Mouse (Mus musculus): Measurements from ENCODE around the gene Ldlrap1. TPM values are rescaled to one million over a fixed set of nuclear protein-coding genes. Genes with fewer than 3 reads are reported as not detected.

Gene Ldlrap1
- total and polyA plus RNA-seq, 2 experiments from 2014 or later, result 1.7 to 2.3 TPM

GRCm38 (mm10) chr4:134741949-134742348 is 25.9 kb downstream of the Ldlrap1 start:
- Histone ChIP-seq H3K9me3 (ENCODE audit: low read length) (no peaks in the 10 kb centered on the region), H3K4me3 (ENCODE audit: low read depth, low read length) (no peak overlapping the region), H3K27ac (ENCODE audit: low read depth, low read length) (no peak overlapping the region), H3K4me2 (ENCODE audit: low read depth) (no peak overlapping the region), H3K9ac (no peak overlapping the region), H3K4me1 (ENCODE audit: insufficient read depth) (no peaks in the 10 kb centered on the region), H3K36me3 (ENCODE audit: insufficient read depth) (no peaks in the 10 kb centered on the region), H3K27me3 (ENCODE audit: insufficient read depth, low read length) (no peaks in the 10 kb centered on the region; the same call in 1 of the 2 replicates)
- ATAC-seq (no peak), DNase-seq (no peak)
- 85% methylated on average over 8 of the region's 8 CpGs for WGBS
- no peak for TF ChIP-seq CTCF (IDR thresholded peaks at IDR 0.05; ENCODE audit: low read depth)

DNA sequence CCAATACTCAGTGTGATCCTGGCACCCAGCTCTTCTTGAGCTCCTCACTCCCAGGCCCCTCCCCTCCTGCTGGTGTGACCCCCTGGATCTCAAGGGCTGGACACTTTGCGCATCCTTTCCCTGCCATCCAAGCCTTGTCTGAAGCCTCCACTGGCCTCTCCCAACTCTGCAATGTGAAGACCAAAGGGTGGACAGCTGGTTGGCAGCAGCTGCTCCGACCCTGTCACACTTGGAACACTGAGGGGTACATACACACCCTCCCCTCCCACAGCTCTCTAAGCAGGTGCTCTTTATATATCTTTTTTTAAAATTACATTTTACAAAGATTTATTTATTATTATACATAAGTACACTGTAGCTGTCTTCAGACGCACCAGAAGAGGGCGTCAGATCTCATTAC is 27.6 kb downstream of the Ldlrap1 start:
- ATAC-seq, result no peak
- Histone ChIP-seq H3K36me3 (ENCODE audit: insufficient read depth) (no peaks in the 10 kb centered on the region), H3K9me3 (ENCODE audit: low read length) (no peaks in the 10 kb centered on the region), H3K4me2 (ENCODE audit: low read depth) (no peak overlapping the region), H3K4me1 (ENCODE audit: insufficient read depth) (no peaks in the 10 kb centered on the region), H3K4me3 (ENCODE audit: low read depth, low read length) (no peak overlapping the region), H3K9ac (no peak overlapping the region), H3K27ac (ENCODE audit: low read depth, low read length) (no peak overlapping the region), H3K27me3 (ENCODE audit: insufficient read depth, low read length) (no peaks in the 10 kb centered on the region; the same call in 1 of the 2 replicates)
- DNase-seq, result no peak
- TF ChIP-seq CTCF (IDR thresholded peaks at IDR 0.05; ENCODE audit: low read depth), result no peak
- 92% methylated on average over 4 of the region's 4 CpGs for WGBS

- no peaks in the 10 kb centered on the region; the same call in 1 of the 2 replicates for H3K27me3 ChIP-seq (ENCODE audit: insufficient read depth, low read length)
- WGBS, result 89% methylated on average over 3 of the region's 3 CpGs
- no peaks in the 10 kb centered on the region for H3K9me3 ChIP-seq (ENCODE audit: low read length)
- no peak for TF ChIP-seq CTCF (IDR thresholded peaks at IDR 0.05; ENCODE audit: low read depth)
- H3K27ac ChIP-seq (ENCODE audit: low read depth, low read length), result no peak overlapping the region
- DNase-seq (no peak), ATAC-seq (no peak)
- no peaks in the 10 kb centered on the region for H3K4me1 ChIP-seq (ENCODE audit: insufficient read depth)
- H3K4me3 ChIP-seq (ENCODE audit: low read depth, low read length), result no peak overlapping the region
- H3K4me2 ChIP-seq (ENCODE audit: low read depth), result no peak overlapping the region
- no peaks in the 10 kb centered on the region for H3K36me3 ChIP-seq (ENCODE audit: insufficient read depth)
- no peak overlapping the region for H3K9ac ChIP-seq
Measured at GRCm38 (mm10) chr4:134739530-134739929, 28.3 kb downstream of the Ldlrap1 start.

DNA sequence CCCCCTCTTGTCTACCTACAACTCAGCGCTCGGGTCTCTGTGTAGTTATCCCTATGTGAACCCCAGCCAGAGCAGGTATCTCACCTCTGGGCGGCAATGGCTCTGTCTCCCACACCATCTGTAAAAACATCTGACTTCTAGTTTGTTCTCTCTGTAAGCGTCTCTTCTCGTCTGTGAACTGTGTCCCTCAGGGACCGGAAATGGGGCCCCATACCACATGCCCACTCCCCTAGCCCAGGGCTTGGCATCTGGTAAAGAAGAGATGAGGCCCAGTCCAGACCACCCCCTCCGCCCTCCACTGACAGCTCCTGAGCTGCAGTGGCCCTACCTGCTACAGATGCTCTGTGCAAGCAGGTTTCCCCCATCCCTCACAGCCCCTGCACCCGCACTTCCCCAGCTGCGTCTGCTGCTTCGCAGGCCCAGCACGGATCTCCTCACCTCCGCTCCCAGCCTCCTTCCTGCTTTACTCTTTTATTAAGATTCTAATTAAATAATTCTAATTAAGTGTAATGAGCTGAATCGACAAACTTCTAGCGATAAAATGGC is 30.4 kb downstream of the Ldlrap1 start:
- 45% methylated on average over 14 of the region's 14 CpGs for WGBS
- Histone ChIP-seq H3K9ac (no peak overlapping the region), H3K4me2 (ENCODE audit: low read depth) (no peak overlapping the region), H3K36me3 (ENCODE audit: insufficient read depth) (no peaks in the 10 kb centered on the region), H3K27me3 (ENCODE audit: insufficient read depth, low read length) (no peaks in the 10 kb centered on the region; the same call in 1 of the 2 replicates), H3K27ac (ENCODE audit: low read depth, low read length) (no peak overlapping the region), H3K9me3 (ENCODE audit: low read length) (no peaks in the 10 kb centered on the region), H3K4me1 (ENCODE audit: insufficient read depth) (no peaks in the 10 kb centered on the region), H3K4me3 (ENCODE audit: low read depth, low read length) (no peak overlapping the region)
- TF ChIP-seq CTCF (IDR thresholded peaks at IDR 0.05; ENCODE audit: low read depth), result no peak
- ATAC-seq (peak; percentile 16; the same call in 1 of the 2 replicates), DNase-seq (no peak)

- Histone ChIP-seq H3K9me3 (ENCODE audit: low read length) (no peaks in the 10 kb centered on the region), H3K9ac (no peak overlapping the region), H3K27ac (ENCODE audit: low read depth, low read length) (no peak overlapping the region), H3K4me3 (ENCODE audit: low read depth, low read length) (no peak overlapping the region), H3K36me3 (ENCODE audit: insufficient read depth) (no peaks in the 10 kb centered on the region), H3K4me1 (ENCODE audit: insufficient read depth) (no peaks in the 10 kb centered on the region), H3K27me3 (ENCODE audit: insufficient read depth, low read length) (no peaks in the 10 kb centered on the region; the same call in 1 of the 2 replicates), H3K4me2 (ENCODE audit: low read depth) (no peak overlapping the region)
- TF ChIP-seq CTCF (IDR thresholded peaks at IDR 0.05; ENCODE audit: low read depth), result no peak
- 74% methylated on average over 7 of the region's 7 CpGs for WGBS
- no peak for ATAC-seq
- DNase-seq, result no peak
Measured at GRCm38 (mm10) chr4:134736147-134736546, 31.7 kb downstream of the Ldlrap1 start.

- no peak overlapping the region for H3K27ac ChIP-seq (ENCODE audit: low read depth, low read length)
- no peak overlapping the region for H3K4me2 ChIP-seq (ENCODE audit: low read depth)
- no peaks in the 10 kb centered on the region; the same call in 1 of the 2 replicates for H3K27me3 ChIP-seq (ENCODE audit: insufficient read depth, low read length)
- 53% methylated on average over 9 of the region's 9 CpGs for WGBS
- H3K36me3 ChIP-seq (ENCODE audit: insufficient read depth), result no peaks in the 10 kb centered on the region
- no peaks in the 10 kb centered on the region for H3K9me3 ChIP-seq (ENCODE audit: low read length)
- DNase-seq (no peak), ATAC-seq (no peak)
- no peak overlapping the region for H3K9ac ChIP-seq
- no peaks in the 10 kb centered on the region for H3K4me1 ChIP-seq (ENCODE audit: insufficient read depth)
- TF ChIP-seq CTCF (IDR thresholded peaks at IDR 0.05; ENCODE audit: low read depth), result no peak
- H3K4me3 ChIP-seq (ENCODE audit: low read depth, low read length), result no peak overlapping the region
Measured at GRCm38 (mm10) chr4:134734629-134735081, 33.2 kb downstream of the Ldlrap1 start.

DNA sequence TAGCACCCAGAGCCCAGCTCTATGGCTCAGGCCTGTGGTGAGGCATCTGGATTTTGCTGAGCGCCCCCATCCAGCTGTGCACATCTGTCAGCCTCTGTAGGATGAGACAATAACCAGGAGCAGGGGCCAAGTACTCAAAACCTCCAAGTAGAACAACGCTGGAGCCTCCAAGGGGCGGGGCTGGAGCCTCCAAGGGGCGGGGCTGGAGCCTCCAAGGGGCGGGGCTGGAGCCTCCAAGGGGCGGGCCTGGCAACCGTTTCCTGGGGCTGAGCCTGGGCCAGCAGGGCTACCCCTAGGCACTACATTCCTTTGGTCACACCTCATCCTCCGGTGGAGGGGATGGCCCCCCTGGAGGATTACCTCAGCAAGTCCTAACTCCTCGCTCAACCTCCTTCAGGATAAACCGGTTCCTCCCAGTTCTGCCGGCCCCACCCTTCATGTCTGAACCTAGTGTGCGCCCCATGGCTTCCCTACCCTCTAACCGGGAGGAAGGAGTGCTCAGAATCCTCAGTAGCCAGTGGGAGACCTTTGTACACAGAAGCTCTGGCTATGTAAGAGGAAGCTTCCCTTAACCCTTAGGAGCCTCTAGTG is 33.7 kb downstream of the Ldlrap1 start:
- TF ChIP-seq CTCF (IDR thresholded peaks at IDR 0.05; ENCODE audit: low read depth), result no peak
- no peak for DNase-seq
- H3K9ac ChIP-seq, result no peak overlapping the region
- no peak overlapping the region for H3K27ac ChIP-seq (ENCODE audit: low read depth, low read length)
- H3K4me2 ChIP-seq (ENCODE audit: low read depth), result no peak overlapping the region
- WGBS, result 12% methylated on average over 13 of the region's 13 CpGs
- H3K36me3 ChIP-seq (ENCODE audit: insufficient read depth), result no peaks in the 10 kb centered on the region
- H3K4me1 ChIP-seq (ENCODE audit: insufficient read depth), result no peaks in the 10 kb centered on the region
- H3K27me3 ChIP-seq (ENCODE audit: insufficient read depth, low read length), result no peaks in the 10 kb centered on the region; the same call in 1 of the 2 replicates
- no peak for ATAC-seq
- no peaks in the 10 kb centered on the region for H3K9me3 ChIP-seq (ENCODE audit: low read length)
- H3K4me3 ChIP-seq (ENCODE audit: low read depth, low read length), result no peak overlapping the region
